Mouse (Mus musculus) telencephalon, adult 2 months (tissue): ENCODE measurements around the gene Ajuba.

Experiments
- DNase-seq: peaks from one replicate; pipeline ENCODE4 v3.0.0-alpha.2; 2011; ENCODE audit warnings: low read depth, low spot score

Ajuba gene

DNA sequence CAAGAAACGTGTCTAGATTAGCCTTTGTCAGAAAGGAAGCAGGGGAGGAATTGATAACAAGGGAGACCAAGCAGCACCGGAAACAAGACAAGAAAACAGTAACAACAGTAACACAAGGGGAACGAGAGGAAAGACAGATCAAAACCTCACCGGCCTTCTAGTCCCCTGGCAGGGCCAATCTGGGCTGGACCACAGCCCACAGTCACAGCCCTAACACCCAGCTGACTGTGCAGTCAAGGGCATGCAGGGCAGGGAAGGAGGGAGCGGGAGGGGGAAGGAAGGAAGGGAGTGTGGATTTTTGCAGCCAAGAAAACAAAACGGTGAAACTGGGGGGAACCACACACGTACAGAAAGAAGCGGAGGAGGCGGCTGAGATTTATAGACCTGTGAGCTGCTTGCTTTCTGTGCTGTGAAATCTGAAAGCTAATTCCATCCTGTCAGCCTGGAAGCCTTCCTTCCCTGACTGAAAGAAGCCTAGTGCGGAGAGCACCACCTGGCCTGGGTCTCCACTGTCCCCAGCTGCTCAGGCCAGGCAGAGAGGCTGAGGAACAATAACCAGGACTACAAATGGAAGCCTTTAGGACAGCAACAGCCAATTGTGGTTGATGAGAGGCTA, 15.1 kb upstream of the Ajuba start:
- DNase-seq, result peak; percentile 75

DNA sequence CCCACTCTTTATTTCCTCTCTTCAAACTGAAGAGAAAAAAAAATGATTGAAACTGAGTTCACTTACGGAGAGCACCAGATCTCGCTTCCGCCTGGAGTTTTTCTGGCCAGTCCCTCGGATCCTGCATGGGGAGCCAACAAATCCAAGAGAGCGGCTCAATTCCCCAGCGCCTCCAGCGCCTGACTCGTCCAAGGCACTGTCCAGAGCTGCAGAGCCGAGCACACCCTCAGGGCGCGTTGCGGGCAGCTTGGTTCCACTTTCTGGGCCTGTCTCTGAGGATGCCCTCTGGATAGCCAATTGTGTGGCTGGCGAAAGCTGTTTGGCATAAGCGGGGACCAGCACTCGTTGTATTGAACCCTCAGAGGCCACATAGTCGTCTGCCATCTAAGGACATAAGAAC, 13.7 kb upstream of the Ajuba start:
- DNase-seq, result no peak

DNA sequence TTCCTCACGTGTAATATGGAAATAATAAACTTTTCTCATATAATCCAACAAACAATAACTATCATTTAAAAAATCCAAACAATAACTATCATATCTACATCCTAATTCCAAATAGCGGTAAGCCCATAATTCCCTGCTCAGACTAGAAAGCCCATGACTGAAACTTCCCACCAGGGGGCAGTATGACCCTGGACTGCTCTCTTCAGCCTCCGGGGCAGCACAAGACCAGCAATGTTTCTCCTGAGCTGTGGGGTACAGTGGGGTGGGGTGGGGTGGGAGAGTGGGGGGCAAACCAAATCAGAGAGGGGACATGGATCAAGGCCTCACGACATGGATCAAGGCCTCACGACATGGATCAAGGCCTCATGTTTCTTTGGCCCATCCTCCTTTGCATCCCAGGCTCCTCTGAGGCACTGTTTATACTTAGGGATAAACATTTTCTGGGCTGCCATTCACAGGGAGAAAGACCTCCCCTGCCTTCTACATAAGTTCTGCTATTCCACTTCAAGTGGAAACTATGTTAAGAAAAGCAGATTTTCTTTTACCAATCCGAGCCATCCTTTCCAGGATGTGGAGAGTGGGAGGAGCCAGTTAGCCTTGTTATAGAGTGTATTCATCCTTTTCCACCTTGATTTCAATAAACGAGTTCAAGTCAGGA, 6.5 kb upstream of the Ajuba start:
- DNase-seq, result no peak

DNA sequence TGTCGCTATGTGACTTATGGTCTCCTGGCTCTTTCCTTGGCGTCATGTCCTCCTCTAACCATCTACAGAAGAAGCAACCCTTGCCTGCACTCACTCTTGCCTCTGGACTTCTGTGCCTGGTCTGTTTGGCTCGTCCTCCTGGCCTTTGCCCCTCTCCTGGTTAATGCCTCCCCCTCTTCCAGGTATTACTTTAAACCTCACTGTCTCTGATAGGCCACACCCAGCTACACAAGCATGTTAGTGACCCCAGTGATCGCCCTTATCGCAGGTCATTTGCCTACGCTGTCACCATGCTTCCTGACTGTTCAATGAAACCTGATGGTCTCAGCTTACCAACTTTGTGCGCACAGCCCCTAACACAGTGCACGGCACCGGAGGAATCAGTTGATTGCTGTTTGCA, 5.2 kb upstream of the Ajuba start:
- no peak for DNase-seq

DNA sequence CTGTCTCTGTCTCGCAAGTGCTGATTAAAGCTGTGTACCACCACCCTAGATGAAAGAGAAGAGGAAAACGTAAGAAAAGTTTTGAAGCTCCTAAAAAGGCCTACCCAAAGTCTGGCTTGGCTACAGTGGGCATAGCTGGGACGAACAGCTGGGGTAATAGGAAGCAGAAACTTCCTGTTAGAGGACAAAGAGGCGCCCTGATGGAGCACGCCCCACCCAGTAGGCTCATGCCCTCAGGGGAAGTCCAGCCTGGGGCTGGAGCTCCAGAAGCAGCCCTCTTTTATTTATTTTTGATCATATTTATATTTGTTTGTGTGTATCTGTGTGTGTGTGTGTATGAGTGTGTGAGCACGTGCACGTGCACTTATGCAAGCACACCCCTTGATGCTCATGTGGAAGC, 2.3 kb upstream of the Ajuba start:
- DNase-seq, result no peak

DNA sequence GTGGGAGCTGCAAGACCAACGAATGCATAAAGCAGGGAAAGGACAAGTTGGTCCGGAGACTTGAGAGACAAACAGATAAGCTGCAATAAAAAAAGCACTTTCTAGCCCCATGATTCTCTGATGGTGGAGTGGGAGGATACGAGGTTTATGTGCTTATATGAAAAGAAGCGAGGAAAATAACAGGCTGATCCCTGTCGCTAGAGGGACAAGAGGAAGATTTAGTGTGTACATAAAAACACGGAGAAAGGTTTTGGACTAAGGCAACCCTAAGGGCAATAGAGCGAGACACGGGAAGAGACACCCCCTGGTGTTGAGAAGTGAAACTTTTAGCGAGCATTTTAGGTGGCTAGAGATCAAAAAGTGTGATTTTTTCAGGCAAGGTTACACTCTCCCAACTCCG, 705 bp upstream of the Ajuba start:
- no peak for DNase-seq

DNA sequence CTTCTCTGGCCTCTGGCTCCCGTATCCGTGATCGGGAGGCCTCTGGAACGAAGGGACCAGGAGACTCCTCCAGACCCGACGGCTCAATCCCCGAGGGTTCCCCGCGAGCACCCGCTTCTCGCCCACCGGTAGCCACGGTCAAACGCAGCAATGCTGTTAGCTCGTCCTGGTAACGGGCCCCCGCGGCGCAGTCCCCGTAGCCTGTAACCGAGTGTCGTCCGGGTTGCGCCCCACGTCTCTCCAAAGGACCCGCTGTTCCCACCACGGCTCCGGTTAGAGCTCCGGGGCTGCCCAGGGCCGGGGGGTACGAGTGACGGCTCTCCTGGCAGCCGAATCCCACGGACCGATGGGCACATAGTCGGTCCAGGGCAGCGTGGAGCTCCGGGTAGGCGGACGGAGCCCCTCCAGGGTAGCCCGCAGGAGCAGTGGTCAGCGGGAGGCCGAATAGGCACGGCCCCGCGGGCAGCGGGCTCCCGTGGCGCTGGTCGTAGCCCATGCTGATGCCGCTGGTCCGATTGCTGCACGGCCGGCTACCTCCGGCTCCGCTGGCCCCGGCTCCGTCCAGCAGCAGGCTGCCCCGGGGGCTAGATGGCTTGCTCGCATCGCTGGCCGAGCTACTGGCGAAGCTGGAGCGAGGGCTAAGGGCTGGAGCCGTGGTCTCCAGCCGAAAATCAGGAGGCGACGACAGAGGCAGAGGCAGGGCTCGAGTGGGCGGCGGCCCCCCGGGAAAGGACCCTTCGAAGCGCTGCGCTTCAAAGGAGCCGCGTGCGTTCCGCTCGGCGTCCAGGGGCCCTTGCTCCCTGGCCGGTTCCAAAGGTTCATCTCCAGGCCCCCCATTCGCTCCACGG, 893 bp downstream of the Ajuba start:
- DNase-seq, result no peak

DNA sequence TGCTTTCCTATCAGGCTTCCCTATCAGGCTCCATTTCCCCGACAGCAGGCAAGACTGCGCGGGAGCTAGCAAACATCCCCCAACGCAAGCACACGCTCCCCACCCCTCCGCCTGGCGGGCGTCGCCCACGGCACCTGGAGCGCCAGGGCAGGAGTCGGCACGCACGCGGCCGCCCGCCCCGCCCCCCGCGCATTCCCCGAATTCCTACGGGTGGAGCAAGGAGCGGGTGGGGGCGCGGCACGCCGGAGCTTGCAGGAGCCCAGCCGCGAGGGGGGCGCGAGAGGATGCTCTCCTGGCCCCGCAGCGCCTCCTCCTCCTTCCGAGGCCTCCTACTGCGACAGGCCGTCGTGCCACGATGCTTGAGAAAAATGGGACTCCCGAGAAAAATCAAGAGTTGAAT, 1.7 kb downstream of the Ajuba start:
- no peak for DNase-seq

DNA sequence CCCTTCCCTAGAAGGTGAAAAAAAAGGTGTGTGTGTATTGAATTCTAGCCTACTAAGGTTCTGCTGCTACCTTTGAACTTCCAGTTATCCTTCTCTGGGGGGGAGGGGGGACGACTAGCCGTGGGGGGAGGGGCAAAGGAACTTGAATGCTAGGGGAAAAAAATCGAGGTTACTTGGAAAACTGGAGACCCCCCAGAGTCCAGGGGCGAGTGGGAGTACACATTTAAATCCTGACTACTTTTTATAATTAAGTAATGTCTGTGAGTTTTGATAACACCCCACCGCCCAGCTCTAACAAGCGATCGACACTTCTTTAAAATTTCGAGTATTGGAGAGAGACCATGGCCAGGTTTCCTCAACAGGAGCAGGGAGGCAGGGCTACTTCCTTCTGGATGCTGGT, 2.3 kb downstream of the Ajuba start:
- DNase-seq, result no peak

DNA sequence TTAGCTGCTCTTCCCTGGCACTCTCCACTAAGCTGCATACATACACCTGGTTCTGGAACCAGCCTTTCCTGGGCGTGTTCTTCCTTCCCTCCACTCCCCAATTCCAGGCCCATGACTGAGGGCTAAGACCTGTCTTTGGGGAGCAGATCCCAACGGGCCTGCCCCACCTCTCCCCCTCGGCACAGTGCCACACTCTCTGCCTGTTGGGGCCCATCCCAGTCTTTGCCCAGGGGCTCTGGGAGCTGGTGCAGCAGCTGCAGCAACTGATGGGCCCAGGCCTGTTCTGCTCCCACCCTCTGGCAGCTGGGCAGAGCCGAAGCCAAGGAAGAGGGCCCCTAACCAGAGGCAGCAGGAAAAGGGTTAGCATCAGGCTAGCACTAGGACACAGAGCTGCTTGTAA, 3.1 kb downstream of the Ajuba start:
- DNase-seq, result no peak

DNA sequence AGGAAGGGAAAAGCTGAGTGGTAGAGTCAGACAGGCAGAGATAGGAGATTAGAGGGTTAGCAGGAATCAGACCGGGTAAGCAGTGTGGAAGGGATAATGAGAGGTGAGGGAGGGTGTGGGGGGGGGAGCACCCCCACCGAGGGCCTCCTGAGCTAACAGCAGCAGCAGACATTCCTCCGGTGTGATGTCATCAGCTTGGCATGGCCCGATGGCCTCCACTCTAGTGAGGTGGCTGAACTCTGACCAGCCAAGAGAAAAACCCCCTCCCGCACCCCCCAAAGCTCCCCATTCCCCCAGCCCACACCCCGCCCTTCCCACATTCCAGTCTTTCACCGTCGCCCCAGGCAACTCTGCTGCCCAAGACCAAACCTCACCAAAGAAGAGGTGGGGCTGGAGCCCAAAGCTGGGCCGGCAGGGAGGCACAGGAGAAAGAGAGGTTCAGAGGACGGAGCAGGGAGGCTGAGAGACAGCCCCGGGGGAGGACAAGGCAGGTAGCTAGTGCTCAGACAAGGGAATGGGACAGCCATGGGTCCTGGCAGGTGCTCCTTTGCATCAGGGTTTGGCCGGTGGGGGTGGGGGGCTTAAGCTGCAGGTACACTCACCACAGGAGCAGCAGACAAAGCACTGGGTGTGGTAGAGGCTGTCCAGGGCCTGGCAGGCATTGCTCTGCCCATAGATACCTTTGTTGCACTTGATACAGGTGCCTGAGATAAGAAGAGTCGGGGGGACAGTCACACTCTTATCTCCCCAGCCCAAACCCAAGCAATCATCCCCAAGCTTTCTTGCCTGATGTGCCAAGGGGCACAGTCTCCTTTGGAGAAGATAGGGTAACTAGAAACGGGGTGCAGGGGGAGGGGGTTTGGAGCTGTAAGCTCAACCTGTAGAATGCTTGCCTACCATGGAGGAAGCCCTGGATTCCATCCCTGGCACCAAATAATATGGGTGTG, 4.3 kb downstream of the Ajuba start:
- no peak for DNase-seq

DNA sequence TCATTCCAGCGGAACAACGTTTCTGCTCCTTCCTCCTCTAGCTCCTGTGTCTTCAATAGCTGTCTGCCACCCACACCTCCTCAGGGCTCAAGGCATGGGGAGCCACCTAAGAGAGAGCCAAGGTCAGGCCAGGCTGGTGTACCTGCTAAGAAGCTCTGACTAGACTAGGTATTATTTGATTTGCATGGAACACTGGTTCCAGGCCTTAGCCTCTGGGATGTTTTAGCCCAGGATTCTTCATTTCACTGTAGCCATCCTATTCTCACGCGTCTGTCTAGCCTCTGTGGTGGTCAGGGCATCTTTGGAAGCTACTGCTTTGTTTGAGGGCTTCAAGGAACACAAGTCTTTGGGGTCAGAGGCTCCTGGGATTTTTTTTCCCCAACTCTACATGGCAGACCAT, 5.2 kb downstream of the Ajuba start:
- no peak for DNase-seq

DNA sequence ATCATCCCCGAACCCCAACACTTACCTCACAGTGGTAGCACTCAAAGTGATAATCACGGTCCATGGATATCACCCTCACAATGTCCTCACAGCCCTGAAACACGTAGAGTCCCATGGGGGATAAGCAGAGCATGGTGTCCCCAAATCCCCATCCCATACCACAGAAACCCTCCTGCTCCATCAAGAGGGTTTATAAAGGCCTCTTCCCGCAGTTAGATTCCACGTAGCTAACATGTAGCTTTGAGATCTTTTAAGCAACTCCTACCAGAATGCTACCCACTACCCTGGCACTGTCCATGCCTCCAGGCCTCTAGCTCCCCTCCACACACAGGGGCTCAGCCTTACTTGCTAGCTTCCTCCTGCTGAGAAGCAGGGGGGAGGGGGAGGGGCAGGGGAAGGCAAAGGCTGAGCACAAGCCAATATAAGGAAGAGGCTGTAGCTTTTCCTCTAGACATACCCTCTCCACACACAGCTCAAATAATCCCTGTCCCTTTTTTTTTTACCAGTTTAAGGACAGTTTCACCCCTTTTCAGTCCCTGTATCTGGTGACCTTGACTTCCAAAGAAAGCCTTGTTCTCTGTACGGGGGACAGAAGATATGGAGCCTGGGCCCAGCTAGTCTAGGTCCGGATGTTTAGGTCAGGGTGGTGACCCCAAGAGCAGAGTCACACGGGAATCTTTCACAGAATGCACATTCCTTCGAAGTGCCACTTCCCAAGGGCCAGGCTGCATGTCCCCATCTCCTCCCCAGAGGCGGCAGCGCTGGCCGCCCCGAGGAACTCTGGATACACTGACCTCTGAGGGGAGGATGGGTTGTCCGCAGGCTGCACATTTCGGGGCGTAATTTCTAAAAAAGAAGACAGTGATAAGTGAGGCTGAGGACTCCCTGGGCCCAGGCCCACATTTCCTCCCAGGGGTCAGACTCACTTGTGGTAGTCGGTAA, 7.6 kb downstream of the Ajuba start:
- DNase-seq, result no peak

DNA sequence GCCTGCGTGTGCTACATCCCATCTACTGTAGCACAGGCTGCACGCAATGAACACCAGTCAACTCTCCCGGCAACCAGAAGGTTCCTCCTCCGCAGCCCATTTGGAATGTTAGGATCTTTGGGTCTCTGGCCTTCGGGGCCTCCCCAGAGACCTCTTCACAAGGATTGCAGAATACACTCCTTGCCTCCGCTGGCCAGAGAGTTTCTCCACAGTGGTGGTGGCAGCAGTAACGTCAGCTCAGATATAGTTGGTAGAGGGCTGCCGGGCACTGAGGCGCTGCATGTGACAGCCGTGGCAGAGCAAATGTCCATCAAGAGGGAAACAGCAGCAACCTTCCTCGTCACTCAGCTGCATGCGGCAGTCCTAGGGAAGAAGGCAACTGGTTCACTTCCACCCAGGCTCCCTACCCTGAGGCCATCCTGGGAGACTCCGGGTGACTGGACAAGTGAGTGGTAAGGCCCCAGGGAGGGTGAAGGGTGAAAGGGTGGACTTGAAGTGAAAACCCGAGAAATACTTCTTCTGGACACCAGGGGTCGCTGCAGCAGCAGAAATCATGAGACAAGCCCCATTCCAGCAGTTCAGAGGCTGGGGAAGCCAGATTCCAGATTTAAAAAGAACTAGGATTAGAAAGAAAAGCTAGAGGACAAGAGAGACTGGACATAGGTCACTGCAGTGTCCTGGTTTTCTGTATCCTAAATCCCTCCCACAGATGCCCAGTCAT, 8.5 kb downstream of the Ajuba start:
- peak; percentile 47 for DNase-seq

DNA sequence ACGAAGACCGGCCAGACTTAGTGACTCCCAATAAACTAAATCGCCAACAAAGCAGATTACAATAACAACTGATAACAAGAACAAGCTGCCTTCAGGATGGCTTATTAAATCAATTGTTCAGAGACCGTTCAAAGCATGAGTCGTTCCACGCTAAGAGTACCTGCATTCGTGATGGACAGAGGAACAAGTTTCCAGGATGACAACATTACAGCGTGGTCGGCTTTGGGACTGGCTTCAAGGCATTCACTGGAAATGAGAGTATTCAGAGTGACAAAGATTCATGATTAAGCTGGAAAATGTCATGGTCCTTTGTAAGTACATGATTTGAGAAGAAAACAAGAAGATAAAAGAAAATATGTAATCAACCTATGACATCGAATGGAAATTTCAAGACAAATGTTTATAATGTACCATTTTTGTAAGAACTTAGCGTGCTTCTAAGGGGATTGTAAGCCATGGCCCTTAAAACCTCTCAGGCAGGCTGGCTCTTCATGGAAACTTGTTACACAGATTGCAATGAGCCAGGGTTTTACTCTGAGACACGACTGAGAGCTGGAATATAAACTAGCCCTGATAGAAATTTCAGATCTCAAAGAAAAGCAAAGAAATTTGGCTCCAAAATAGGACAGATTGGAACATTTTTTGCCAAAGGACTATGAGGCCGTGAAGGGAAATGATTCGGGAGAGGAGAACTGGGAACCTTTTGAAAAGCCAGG, 16.7 kb downstream of the Ajuba start:
- DNase-seq, result no peak

DNA sequence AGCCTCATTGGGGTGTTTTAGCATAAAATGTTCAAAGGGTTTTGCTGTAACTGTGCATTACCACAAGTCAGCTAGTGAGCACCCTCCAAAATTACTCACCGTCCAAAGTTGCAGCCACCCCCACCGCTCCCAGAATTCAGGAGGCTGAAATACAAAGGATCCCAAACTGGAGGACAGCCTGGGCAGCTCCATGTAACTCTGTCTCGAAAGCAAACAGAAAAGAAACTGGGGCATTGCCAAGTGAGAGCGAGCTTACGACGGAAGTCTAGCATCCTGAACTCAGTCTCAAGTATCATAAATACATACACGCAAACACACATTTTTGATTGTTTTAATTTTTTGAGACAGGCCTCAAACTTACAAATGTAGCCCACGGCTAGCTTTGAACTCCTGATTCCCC, 20.0 kb downstream of the Ajuba start:
- DNase-seq, result no peak

DNA sequence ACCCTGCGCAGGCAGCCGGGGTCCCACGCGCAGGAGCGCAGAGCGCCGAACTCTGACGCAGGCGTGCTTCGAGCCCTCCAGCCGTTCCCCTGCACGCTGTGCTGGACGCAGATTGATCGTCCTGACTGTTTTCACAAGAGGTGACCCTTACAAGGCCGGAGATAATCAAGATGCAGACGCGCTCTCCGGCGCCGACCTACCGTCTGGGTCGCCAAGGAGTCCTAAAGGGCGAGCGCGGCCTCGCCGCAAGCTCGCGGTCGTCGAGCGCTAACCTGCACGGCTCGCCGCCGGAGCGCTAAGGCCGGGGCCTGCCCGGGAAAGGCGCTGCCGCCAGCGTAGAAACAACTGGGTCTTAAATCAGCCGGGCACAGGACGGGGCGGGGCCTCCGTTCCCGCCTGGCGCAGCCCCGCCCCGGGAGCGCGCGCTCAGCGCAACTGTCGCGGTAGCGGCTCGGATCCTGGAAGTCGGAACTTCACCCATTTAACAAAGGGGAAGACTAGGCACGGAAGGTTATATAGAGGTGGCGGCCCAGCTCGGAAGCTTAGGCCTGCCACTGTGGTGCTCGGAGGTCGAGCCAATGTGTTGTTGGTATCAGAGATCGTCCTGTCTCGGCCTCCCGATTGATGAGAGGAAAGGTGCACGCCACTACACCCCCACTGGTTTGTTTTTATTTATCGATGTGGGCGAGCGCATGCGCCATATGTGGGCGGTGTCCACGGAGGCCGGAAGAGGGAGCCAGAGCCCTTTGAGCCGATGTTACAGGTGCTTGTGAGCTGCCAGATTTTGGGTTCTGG, 23.2 kb downstream of the Ajuba start, which contains the start of gene Haus4:
Gene Haus4 (minus strand): TSS at position 642 of the 795 bp plus-strand sequence.
- no peak for DNase-seq

DNA sequence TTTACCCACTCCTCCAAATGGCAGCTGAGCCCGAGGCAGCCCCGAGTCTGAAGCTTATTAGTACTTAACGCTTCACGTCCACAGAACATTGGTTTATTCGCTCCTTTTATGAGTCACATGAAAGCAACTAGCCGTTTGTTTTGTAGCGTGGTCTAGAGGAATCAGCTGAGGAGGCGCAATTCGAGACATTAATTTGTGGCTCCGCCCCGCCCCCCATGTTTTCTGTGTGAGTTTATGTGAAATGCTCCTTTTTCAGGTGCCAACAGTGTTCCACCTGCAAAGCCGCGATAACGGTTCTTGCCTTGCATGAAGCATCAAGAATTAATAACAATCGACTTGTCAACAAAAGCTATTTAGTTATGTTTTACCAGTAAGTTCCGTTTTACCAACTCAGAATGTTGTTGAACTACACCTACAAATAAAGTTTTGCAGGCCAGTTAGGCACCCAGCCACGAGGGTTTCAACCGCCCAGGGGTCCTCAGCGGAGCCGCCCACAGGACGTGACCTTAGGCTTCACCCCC, 23.8 kb downstream of the Ajuba start:
- DNase-seq, result no peak
